Mouse (Mus musculus) intestine, embryonic 14.5 days (tissue): Measurements from ENCODE around the gene Ddx47. TPM values are rescaled to one million over a fixed set of nuclear protein-coding genes. Genes with fewer than 3 reads are reported as not detected.

Experiments used
- ATAC-seq: fragments of 200-750 bp; cut with Nextera tagmentation; replicated peaks from 2 replicates; pipeline ENCODE4 v1.8.0; 2017; ENCODE audit warnings: low read depth, moderate number of reproducible peaks, moderate TSS enrichment, moderate library complexity; ENCODE audit not compliant: low FRiP score, low TSS enrichment
- DNase-seq: peaks from one replicate; pipeline ENCODE4 v3.0.0-alpha.2; 2018; ENCODE audit warnings: low spot score
- H3K27ac ChIP-seq: fragments of 300-500 bp; sonication (generic); 2 replicates; pipeline ENCODE4 v1.5.1; 2014; ENCODE audit warnings: low read depth, mild to moderate bottlenecking, control low read depth
- H3K27me3 ChIP-seq: fragments of 300-500 bp; sonication (generic); replicated peaks from 2 replicates; pipeline ENCODE4 v1.6.1; 2014; ENCODE audit warnings: low read length, control low read depth; ENCODE audit not compliant: control insufficient read depth, insufficient read depth
- H3K36me3 ChIP-seq: fragments of 300-500 bp; sonication (generic); 2 replicates; pipeline ENCODE4 v1.6.1; 2014; ENCODE audit warnings: low read length, control low read depth; ENCODE audit not compliant: control insufficient read depth, insufficient read depth
- H3K4me1 ChIP-seq: fragments of 300-500 bp; sonication (generic); replicated peaks from 2 replicates; pipeline ENCODE4 v1.6.1; 2014; ENCODE audit warnings: low read length, control low read depth, mixed read lengths; ENCODE audit not compliant: control insufficient read depth, insufficient read depth
- H3K4me2 ChIP-seq: fragments of 300-500 bp; sonication (generic); 2 replicates; pipeline ENCODE4 v1.6.1; 2014; ENCODE audit warnings: low read length
- H3K4me3 ChIP-seq: fragments of 300-500 bp; sonication (generic); 2 replicates; pipeline ENCODE4 v1.5.1; 2014; ENCODE audit warnings: low read depth, low read length, control low read depth, mixed read lengths
- H3K9ac ChIP-seq: fragments of 300-500 bp; sonication (generic); 2 replicates; pipeline ENCODE4 v1.6.1; 2014; ENCODE audit warnings: mild to moderate bottlenecking, low read length
- H3K9me3 ChIP-seq: fragments of 300-500 bp; sonication (generic); 2 replicates; pipeline ENCODE4 v1.6.1; 2016; ENCODE audit warnings: low read length, control low read depth; ENCODE audit not compliant: control insufficient read depth
- WGBS: fragments of 180-500 bp; shearing (Covaris S2); extraction: QIAGEN DNeasy Blood & Tissue Kit; methylation state at CpG from one replicate; pipeline ENCODE4 v1.1.7; 2014; 5-methylcytosine and 5-hydroxymethylcytosine counted together
- polyA plus RNA-seq: library from polyadenylated mRNA; unstranded; fragments of >200 nt; fragmentation: Nextera tagmentation; extraction: Ambion mirVana; gene quantifications from 2 replicates; pipeline ENCODE4 v1.2.1, GENCODE M21; 2014

Gene Ddx47
- polyA plus RNA-seq, 1 experiment from 2014 or later = 103 TPM

- 92% methylated on average over 2 of the region's 2 CpGs for WGBS
- DNase-seq = no peak
- no peaks in the 10 kb centered on the region for H3K4me1 ChIP-seq
- H3K27ac ChIP-seq = no peak overlapping the region
- no peaks in the 10 kb centered on the region for H3K27me3 ChIP-seq
- H3K4me3 ChIP-seq = no peak overlapping the region
- no peak for ATAC-seq
- no peaks in the 10 kb centered on the region for H3K36me3 ChIP-seq
- H3K9ac ChIP-seq = no peak overlapping the region
- no peaks in the 10 kb centered on the region for H3K9me3 ChIP-seq
- no peak overlapping the region for H3K4me2 ChIP-seq
These were observed 14.5 kb upstream of the Ddx47 start for GRCm38 (mm10) chr6:134996918-134997317.

- no peaks in the 10 kb centered on the region for H3K27me3 ChIP-seq
- no peak overlapping the region for H3K4me2 ChIP-seq
- no peaks in the 10 kb centered on the region for H3K36me3 ChIP-seq
- no peaks in the 10 kb centered on the region for H3K4me1 ChIP-seq
- H3K9me3 ChIP-seq = no peaks in the 10 kb centered on the region
- no peak overlapping the region for H3K9ac ChIP-seq
- no peak for DNase-seq
- ATAC-seq = no peak
- WGBS = 83% methylated on average over 8 of the region's 8 CpGs
- H3K27ac ChIP-seq = no peak overlapping the region
- no peak overlapping the region for H3K4me3 ChIP-seq
These were observed 13.3 kb upstream of the Ddx47 start for GRCm38 (mm10) chr6:134998076-134998475.

GRCm38 (mm10) chr6:134998781-134999180 is 12.6 kb upstream of the Ddx47 start:
- H3K4me2 ChIP-seq = no peak overlapping the region
- H3K4me3 ChIP-seq = no peak overlapping the region
- DNase-seq = no peak
- WGBS = 62% methylated on average over 3 of the region's 3 CpGs
- H3K27ac ChIP-seq = no peak overlapping the region
- no peaks in the 10 kb centered on the region for H3K4me1 ChIP-seq
- no peak overlapping the region for H3K9ac ChIP-seq
- H3K36me3 ChIP-seq = no peaks in the 10 kb centered on the region
- no peak for ATAC-seq
- no peaks in the 10 kb centered on the region for H3K9me3 ChIP-seq
- H3K27me3 ChIP-seq = no peaks in the 10 kb centered on the region

GRCm38 (mm10) chr6:135000272-135000671 is 11.1 kb upstream of the Ddx47 start:
- Histone ChIP-seq H3K9ac (no peak overlapping the region), H3K9me3 (no peaks in the 10 kb centered on the region), H3K4me3 (no peak overlapping the region), H3K4me1 (no peaks in the 10 kb centered on the region), H3K27me3 (no peaks in the 10 kb centered on the region), H3K4me2 (no peak overlapping the region), H3K36me3 (no peaks in the 10 kb centered on the region), H3K27ac (no peak overlapping the region)
- DNase-seq (no peak), ATAC-seq (no peak)
- WGBS = 55% methylated on average over 4 of the region's 4 CpGs

- no peak overlapping the region for H3K27ac ChIP-seq
- no peaks in the 10 kb centered on the region for H3K27me3 ChIP-seq
- no peaks in the 10 kb centered on the region for H3K36me3 ChIP-seq
- H3K4me3 ChIP-seq = no peak overlapping the region
- no peaks in the 10 kb centered on the region for H3K9me3 ChIP-seq
- no peak overlapping the region for H3K9ac ChIP-seq
- no peak overlapping the region for H3K4me2 ChIP-seq
- H3K4me1 ChIP-seq = no peaks in the 10 kb centered on the region
- ATAC-seq (no peak), DNase-seq (no peak)
- 95% methylated on average over 4 of the region's 4 CpGs for WGBS
These were observed 9.4 kb upstream of the Ddx47 start for GRCm38 (mm10) chr6:135001991-135002390.

GRCm38 (mm10) chr6:135006372-135006771 is 5.0 kb upstream of the Ddx47 start:
- 88% methylated on average over 4 of the region's 4 CpGs for WGBS

GRCm38 (mm10) chr6:135011734-135012116 is 313 bp downstream of the Ddx47 start:
- no peaks in the 10 kb centered on the region for H3K27me3 ChIP-seq
- no peak overlapping the region for H3K27ac ChIP-seq
- H3K4me1 ChIP-seq = peaks cover 4% of the 10 kb centered on the region; the same call in 1 of the 2 replicates
- peak overlapping the region; percentile 96 for H3K4me2 ChIP-seq
- ATAC-seq (no peak; the same call in none of the 2 replicates), DNase-seq (no peak)
- WGBS = under 1% methylated on average over 14 of the region's 14 CpGs
- peaks cover 35% of the 10 kb centered on the region for H3K36me3 ChIP-seq
- H3K9ac ChIP-seq = peak overlapping the region; percentile 85
- H3K4me3 ChIP-seq = peak overlapping the region; percentile 99
- no peaks in the 10 kb centered on the region for H3K9me3 ChIP-seq

More at GRCm38 (mm10) chr6:135006372-135006771, 5.0 kb upstream of the Ddx47 start:
- DNase-seq (no peak), ATAC-seq (no peak)
- H3K27ac ChIP-seq = no peak overlapping the region
- no peaks in the 10 kb centered on the region for H3K4me1 ChIP-seq
- H3K27me3 ChIP-seq = no peaks in the 10 kb centered on the region
- no peaks in the 10 kb centered on the region for H3K9me3 ChIP-seq
- no peaks in the 10 kb centered on the region for H3K36me3 ChIP-seq
- no peak overlapping the region for H3K4me2 ChIP-seq
- H3K9ac ChIP-seq = no peak overlapping the region
- no peak overlapping the region for H3K4me3 ChIP-seq

GRCm38 (mm10) chr6:135017211-135017610 is 5.8 kb downstream of the Ddx47 start:
- Histone ChIP-seq H3K4me1 (peaks cover 2% of the 10 kb centered on the region; the same call in 1 of the 2 replicates), H3K4me3 (no peak overlapping the region)

GRCm38 (mm10) chr6:135019564-135019963 is 8.2 kb downstream of the Ddx47 start:
- Histone ChIP-seq H3K4me2 (no peak overlapping the region), H3K4me3 (no peak overlapping the region), H3K4me1 (no peaks in the 10 kb centered on the region), H3K27ac (no peak overlapping the region), H3K27me3 (no peaks in the 10 kb centered on the region), H3K9me3 (no peaks in the 10 kb centered on the region), H3K9ac (no peak overlapping the region), H3K36me3 (peaks cover 100% of the 10 kb centered on the region)
- WGBS = 89% methylated on average over 10 of the region's 10 CpGs
- DNase-seq (no peak), ATAC-seq (no peak)

More at GRCm38 (mm10) chr6:135017211-135017610, 5.8 kb downstream of the Ddx47 start:
- Histone ChIP-seq H3K4me2 (no peak overlapping the region), H3K9ac (no peak overlapping the region), H3K27me3 (no peaks in the 10 kb centered on the region), H3K36me3 (peaks cover 90% of the 10 kb centered on the region), H3K9me3 (no peaks in the 10 kb centered on the region), H3K27ac (no peak overlapping the region)
- DNase-seq (no peak), ATAC-seq (no peak)
- WGBS = 91% methylated on average over 11 of the region's 11 CpGs
